Mouse (Mus musculus) heart, adult 2 months (tissue): ENCODE data around the gene Glp2r.

Source experiments
- CTCF ChIP-seq: fragments of 200-600 bp; IDR thresholded peaks from 2 replicates; pipeline ENCODE4 v1.8.1; 2022; ENCODE audit warnings: antibody characterized with exemption, mild to moderate bottlenecking, moderate library complexity
- POLR2A ChIP-seq: fragments of 200-500 bp; IDR thresholded peaks from 2 replicates; pipeline ENCODE4 v1.6.1; 2011; ENCODE audit warnings: mild to moderate bottlenecking, low read depth, low read length, control low read depth; ENCODE audit not compliant: insufficient read depth

DNA sequence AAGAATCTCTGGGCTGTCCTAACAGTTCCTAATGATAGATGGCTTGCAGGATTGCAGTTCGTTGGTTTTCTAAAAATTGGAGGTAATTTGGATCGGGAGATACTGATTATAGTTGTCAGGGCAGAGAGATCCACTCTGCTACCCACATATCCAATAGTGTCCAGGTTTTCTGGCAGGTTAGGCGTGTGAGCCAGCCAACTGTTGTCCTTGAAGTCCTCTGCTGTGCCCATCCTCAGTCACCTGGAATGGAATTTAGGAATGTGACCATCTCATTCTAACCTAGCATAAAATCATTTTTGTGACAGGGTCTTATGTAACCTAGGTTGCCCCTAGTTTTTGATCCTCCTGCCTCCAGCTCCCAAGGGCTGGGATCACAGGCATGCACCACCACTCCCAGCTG is 127.5 kb downstream of the Glp2r start:
- TF ChIP-seq CTCF = no peak
- TF ChIP-seq POLR2A = no peak
